Mouse (Mus musculus): ENCODE measurements around the gene AI854703. TPM values are rescaled to one million over a fixed set of nuclear protein-coding genes. Genes with fewer than 3 reads are reported as not detected.

AI854703 gene
- polyA plus RNA-seq, 1 experiment from 2014 or later, result 0.69 TPM

- no peaks in the 10 kb centered on the region for H3K27me3 ChIP-seq (ENCODE audit: control insufficient read depth, insufficient read depth, low read length)
- H3K36me3 ChIP-seq (replicated peaks; ENCODE audit: control insufficient read depth, insufficient read depth, low read depth, low read length), result no peaks in the 10 kb centered on the region
- 73% methylated on average over 2 of the region's 2 CpGs for WGBS
- H3K4me2 ChIP-seq (ENCODE audit: low read depth, low read length), result no peak overlapping the region
- no peak for ATAC-seq (replicated peaks; ENCODE audit: insufficient number of reproducible peaks, low FRiP score, low TSS enrichment, low read depth)
- H3K9ac ChIP-seq (replicated peaks; ENCODE audit: low read length), result no peak overlapping the region
- H3K4me1 ChIP-seq (ENCODE audit: control insufficient read depth, insufficient read depth, low read length), result no peaks in the 10 kb centered on the region
- no peaks in the 10 kb centered on the region for H3K9me3 ChIP-seq (replicated peaks; ENCODE audit: control insufficient read depth, low read length)
- no peak for DNase-seq (ENCODE audit: low spot score)
- H3K4me3 ChIP-seq (ENCODE audit: low read depth, low read length), result no peak overlapping the region
- no peak overlapping the region for H3K27ac ChIP-seq (replicated peaks; ENCODE audit: low read depth, low read length)
These were observed 42.9 kb downstream of the AI854703 start for GRCm38 (mm10) chr6:48669446-48669969.

- Histone ChIP-seq H3K4me2 (ENCODE audit: low read depth, low read length) (no peak overlapping the region), H3K4me3 (ENCODE audit: low read depth, low read length) (no peak overlapping the region), H3K4me1 (ENCODE audit: control insufficient read depth, insufficient read depth, low read length) (no peaks in the 10 kb centered on the region), H3K27ac (replicated peaks; ENCODE audit: low read depth, low read length) (no peak overlapping the region), H3K27me3 (ENCODE audit: control insufficient read depth, insufficient read depth, low read length) (no peaks in the 10 kb centered on the region), H3K36me3 (replicated peaks; ENCODE audit: control insufficient read depth, insufficient read depth, low read depth, low read length) (no peaks in the 10 kb centered on the region), H3K9me3 (replicated peaks; ENCODE audit: control insufficient read depth, low read length) (no peaks in the 10 kb centered on the region), H3K9ac (replicated peaks; ENCODE audit: low read length) (no peak overlapping the region)
- 94% methylated on average over 9 of the region's 9 CpGs for WGBS
- DNase-seq (ENCODE audit: low spot score) (no peak), ATAC-seq (replicated peaks; ENCODE audit: insufficient number of reproducible peaks, low FRiP score, low TSS enrichment, low read depth) (no peak)
These were observed 47.9 kb downstream of the AI854703 start for GRCm38 (mm10) chr6:48674291-48675058.

- WGBS, result 43% methylated on average over 10 of the region's 10 CpGs
These were observed 48.9 kb downstream of the AI854703 start for GRCm38 (mm10) chr6:48675400-48675930.

GRCm38 (mm10) chr6:48675931-48676859, 49.6 kb downstream of the AI854703 start, which contains the start of gene Gimap9:
TSS of gene Gimap9 (plus strand) at chr6:48676129.
- no peaks in the 10 kb centered on the region for H3K27me3 ChIP-seq (ENCODE audit: control insufficient read depth, insufficient read depth, low read length)
- H3K9me3 ChIP-seq (replicated peaks; ENCODE audit: control insufficient read depth, low read length), result no peaks in the 10 kb centered on the region
- peak; percentile 47 for DNase-seq (ENCODE audit: low spot score)
- peak within 1 kb of the TSS; percentile 42 for H3K4me2 ChIP-seq (ENCODE audit: low read depth, low read length)
- H3K27ac ChIP-seq (replicated peaks; ENCODE audit: low read depth, low read length), result no peak within 1 kb of the TSS
- H3K9ac ChIP-seq (replicated peaks; ENCODE audit: low read length), result peak within 1 kb of the TSS; percentile 25; the same call in 1 of the 2 replicates
- no peaks in the 10 kb centered on the region for H3K4me1 ChIP-seq (ENCODE audit: control insufficient read depth, insufficient read depth, low read length)
- H3K36me3 ChIP-seq (replicated peaks; ENCODE audit: control insufficient read depth, insufficient read depth, low read depth, low read length), result no peaks in the 10 kb centered on the region
- WGBS, result 19% methylated on average over 13 of the region's 13 CpGs
- peak within 1 kb of the TSS; percentile 18; the same call in 1 of the 2 replicates for H3K4me3 ChIP-seq (ENCODE audit: low read depth, low read length)
- ATAC-seq (replicated peaks; ENCODE audit: insufficient number of reproducible peaks, low FRiP score, low TSS enrichment, low read depth), result no peak; the same call in 1 of the 2 replicates

More at GRCm38 (mm10) chr6:48675400-48675930, 48.9 kb downstream of the AI854703 start:
- Histone ChIP-seq H3K9ac (replicated peaks; ENCODE audit: low read length) (0 out of 2 replicates have a peak overlapping the region, but pooled peaks have one; percentile 25), H3K27me3 (ENCODE audit: control insufficient read depth, insufficient read depth, low read length) (no peaks in the 10 kb centered on the region), H3K4me2 (ENCODE audit: low read depth, low read length) (peak overlapping the region; percentile 42), H3K27ac (replicated peaks; ENCODE audit: low read depth, low read length) (no peak overlapping the region), H3K4me3 (ENCODE audit: low read depth, low read length) (peak overlapping the region; percentile 18; the same call in 1 of the 2 replicates), H3K4me1 (ENCODE audit: control insufficient read depth, insufficient read depth, low read length) (no peaks in the 10 kb centered on the region), H3K36me3 (replicated peaks; ENCODE audit: control insufficient read depth, insufficient read depth, low read depth, low read length) (no peaks in the 10 kb centered on the region), H3K9me3 (replicated peaks; ENCODE audit: control insufficient read depth, low read length) (no peaks in the 10 kb centered on the region)
- DNase-seq (ENCODE audit: low spot score) (no peak), ATAC-seq (replicated peaks; ENCODE audit: insufficient number of reproducible peaks, low FRiP score, low TSS enrichment, low read depth) (no peak)

GRCm38 (mm10) chr6:48676860-48677415, 50.4 kb downstream of the AI854703 start:
- H3K9ac ChIP-seq (replicated peaks; ENCODE audit: low read length), result no peak overlapping the region
- no peaks in the 10 kb centered on the region for H3K9me3 ChIP-seq (replicated peaks; ENCODE audit: control insufficient read depth, low read length)
- WGBS, result 82% methylated on average over 5 of the region's 5 CpGs
- H3K4me1 ChIP-seq (ENCODE audit: control insufficient read depth, insufficient read depth, low read length), result no peaks in the 10 kb centered on the region
- H3K4me2 ChIP-seq (ENCODE audit: low read depth, low read length), result no peak overlapping the region; the same call in 1 of the 2 replicates
- H3K27ac ChIP-seq (replicated peaks; ENCODE audit: low read depth, low read length), result no peak overlapping the region
- no peak overlapping the region for H3K4me3 ChIP-seq (ENCODE audit: low read depth, low read length)
- no peak for DNase-seq (ENCODE audit: low spot score)
- no peaks in the 10 kb centered on the region for H3K27me3 ChIP-seq (ENCODE audit: control insufficient read depth, insufficient read depth, low read length)
- H3K36me3 ChIP-seq (replicated peaks; ENCODE audit: control insufficient read depth, insufficient read depth, low read depth, low read length), result no peaks in the 10 kb centered on the region
- no peak for ATAC-seq (replicated peaks; ENCODE audit: insufficient number of reproducible peaks, low FRiP score, low TSS enrichment, low read depth)

- no peak overlapping the region for H3K4me2 ChIP-seq (ENCODE audit: low read depth, low read length)
- 92% methylated on average over 17 of the region's 17 CpGs for WGBS
These were observed 51.2 kb downstream of the AI854703 start for GRCm38 (mm10) chr6:48677492-48678345.

GRCm38 (mm10) chr6:48678391-48678790, 51.8 kb downstream of the AI854703 start:
- no peaks in the 10 kb centered on the region for H3K36me3 ChIP-seq (replicated peaks; ENCODE audit: control insufficient read depth, insufficient read depth, low read depth, low read length)
- 73% methylated on average over 4 of the region's 4 CpGs for WGBS
- H3K27ac ChIP-seq (replicated peaks; ENCODE audit: low read depth, low read length), result no peak overlapping the region
- H3K9me3 ChIP-seq (replicated peaks; ENCODE audit: control insufficient read depth, low read length), result no peaks in the 10 kb centered on the region
- H3K4me3 ChIP-seq (ENCODE audit: low read depth, low read length), result no peak overlapping the region
- no peak overlapping the region for H3K4me2 ChIP-seq (ENCODE audit: low read depth, low read length)
- no peaks in the 10 kb centered on the region for H3K27me3 ChIP-seq (ENCODE audit: control insufficient read depth, insufficient read depth, low read length)
- DNase-seq (ENCODE audit: low spot score) (no peak), ATAC-seq (replicated peaks; ENCODE audit: insufficient number of reproducible peaks, low FRiP score, low TSS enrichment, low read depth) (no peak)
- no peaks in the 10 kb centered on the region for H3K4me1 ChIP-seq (ENCODE audit: control insufficient read depth, insufficient read depth, low read length)
- no peak overlapping the region for H3K9ac ChIP-seq (replicated peaks; ENCODE audit: low read length)

More at GRCm38 (mm10) chr6:48677492-48678345, 51.2 kb downstream of the AI854703 start:
- ATAC-seq (replicated peaks; ENCODE audit: insufficient number of reproducible peaks, low FRiP score, low TSS enrichment, low read depth) (no peak), DNase-seq (ENCODE audit: low spot score) (no peak)
- H3K9me3 ChIP-seq (replicated peaks; ENCODE audit: control insufficient read depth, low read length), result no peaks in the 10 kb centered on the region
- H3K4me3 ChIP-seq (ENCODE audit: low read depth, low read length), result no peak overlapping the region
- H3K4me1 ChIP-seq (ENCODE audit: control insufficient read depth, insufficient read depth, low read length), result no peaks in the 10 kb centered on the region
- H3K36me3 ChIP-seq (replicated peaks; ENCODE audit: control insufficient read depth, insufficient read depth, low read depth, low read length), result no peaks in the 10 kb centered on the region
- H3K27me3 ChIP-seq (ENCODE audit: control insufficient read depth, insufficient read depth, low read length), result no peaks in the 10 kb centered on the region
- H3K9ac ChIP-seq (replicated peaks; ENCODE audit: low read length), result no peak overlapping the region
- no peak overlapping the region for H3K27ac ChIP-seq (replicated peaks; ENCODE audit: low read depth, low read length)

Measured in embryonic facial prominence, embryonic 11.5 days (tissue).